Mouse (Mus musculus): ENCODE results near the gene Iqschfp. TPM values are rescaled to one million over a fixed set of nuclear protein-coding genes. Genes with fewer than 3 reads are reported as not detected.

Gene Iqschfp
- total RNA-seq, 2 experiments from 2014 or later, result 9.5 to 13.2 TPM

GRCm38 (mm10) chr3:68595316-68595925 lies 703.4 kb downstream of the Iqschfp start:
- DNase-seq (ENCODE audit: low spot score in 2 of 2), result no peak

GRCm38 (mm10) chr3:68596938-68597337 lies 704.9 kb downstream of the Iqschfp start:
- no peak for DNase-seq (ENCODE audit: low spot score in 2 of 2)
- intact Hi-C loops (cut with DNase I), result no loop called here

More at GRCm38 (mm10) chr3:68595316-68595925, 703.4 kb downstream of the Iqschfp start:
- intact Hi-C loops (cut with DNase I), result no loop called here

GRCm38 (mm10) chr3:68602891-68603290 lies 710.9 kb downstream of the Iqschfp start:
- intact Hi-C loops (cut with DNase I), result no loop called here
- DNase-seq (ENCODE audit: low spot score in 2 of 2), result no peak

- intact Hi-C loops (cut with DNase I), result no loop called here
- DNase-seq (ENCODE audit: low spot score in 2 of 2), result no peak
Observed at GRCm38 (mm10) chr3:68604467-68604866, 712.4 kb downstream of the Iqschfp start.

GRCm38 (mm10) chr3:68604962-68605361 lies 712.9 kb downstream of the Iqschfp start:
- DNase-seq (ENCODE audit: low spot score in 2 of 2), result no peak
- intact Hi-C loops (cut with DNase I), result loop anchor here (5.0 kb wide), 1 partner anchor 72 kb away; no protein-coding TSS in a partner anchor

GRCm38 (mm10) chr3:68605942-68606603 lies 714.0 kb downstream of the Iqschfp start:
- DNase-seq (ENCODE audit: low spot score in 2 of 2), result no peak
- intact Hi-C loops (cut with DNase I), result loop anchor here (5.0 kb wide), 1 partner anchor 71 kb away; no protein-coding TSS in a partner anchor

GRCm38 (mm10) chr3:68606730-68607129 lies 714.7 kb downstream of the Iqschfp start:
- intact Hi-C loops (cut with DNase I), result loop anchor here (5.0 kb wide), 1 partner anchor 71 kb away; no protein-coding TSS in a partner anchor
- DNase-seq (ENCODE audit: low spot score in 2 of 2), result peak in 1 of 2 experiments; percentile 72

GRCm38 (mm10) chr3:68607336-68607735 lies 715.3 kb downstream of the Iqschfp start:
- intact Hi-C loops (cut with DNase I), result loop anchor here (5.0 kb wide), 1 partner anchor 70 kb away; no protein-coding TSS in a partner anchor

GRCm38 (mm10) chr3:68608848-68609497 lies 716.9 kb downstream of the Iqschfp start:
- intact Hi-C loops (cut with DNase I), result loop anchor here (2.0 to 5.0 kb wide), 2 partner anchors 32 to 68 kb away; no protein-coding TSS in a partner anchor
- peak; percentile 89 to 91 for DNase-seq (ENCODE audit: low spot score in 2 of 2)

More at GRCm38 (mm10) chr3:68607336-68607735, 715.3 kb downstream of the Iqschfp start:
- no peak for DNase-seq (ENCODE audit: low spot score in 2 of 2)

- no peak for DNase-seq (ENCODE audit: low spot score in 2 of 2)
- intact Hi-C loops (cut with DNase I), result no loop called here
Observed at GRCm38 (mm10) chr3:68610011-68610410, 718.0 kb downstream of the Iqschfp start.

- intact Hi-C loops (cut with DNase I), result no loop called here
Observed at GRCm38 (mm10) chr3:68610598-68611261, 718.7 kb downstream of the Iqschfp start.

GRCm38 (mm10) chr3:68615042-68615810 lies 723.2 kb downstream of the Iqschfp start:
- intact Hi-C loops (cut with DNase I), result loop anchor here (2.0 kb wide), 1 partner anchor 98 kb away; no protein-coding TSS in a partner anchor
- no peak for DNase-seq (ENCODE audit: low spot score in 2 of 2)

More at GRCm38 (mm10) chr3:68610598-68611261, 718.7 kb downstream of the Iqschfp start:
- no peak for DNase-seq (ENCODE audit: low spot score in 2 of 2)

- peak in 1 of 2 experiments; percentile 3 for DNase-seq (ENCODE audit: low spot score in 2 of 2)
- intact Hi-C loops (cut with DNase I), result no loop called here
Observed at GRCm38 (mm10) chr3:68616363-68616762, 724.3 kb downstream of the Iqschfp start.

- intact Hi-C loops (cut with DNase I), result no loop called here
- no peak for DNase-seq (ENCODE audit: low spot score in 2 of 2)
Observed at GRCm38 (mm10) chr3:68617708-68618107, 725.7 kb downstream of the Iqschfp start.

- DNase-seq (ENCODE audit: low spot score in 2 of 2), result no peak
- intact Hi-C loops (cut with DNase I), result no loop called here
Observed at GRCm38 (mm10) chr3:68619097-68619496, 727.1 kb downstream of the Iqschfp start.

GRCm38 (mm10) chr3:68621971-68622370 lies 729.9 kb downstream of the Iqschfp start:
- no peak for DNase-seq (ENCODE audit: low spot score in 2 of 2)
- intact Hi-C loops (cut with DNase I), result no loop called here

- no peak for DNase-seq (ENCODE audit: low spot score in 2 of 2)
- intact Hi-C loops (cut with DNase I), result no loop called here
Observed at GRCm38 (mm10) chr3:68623036-68623435, 731.0 kb downstream of the Iqschfp start.

- DNase-seq (ENCODE audit: low spot score in 2 of 2), result no peak
- intact Hi-C loops (cut with DNase I), result no loop called here
Observed at GRCm38 (mm10) chr3:68624471-68624870, 732.4 kb downstream of the Iqschfp start.

- intact Hi-C loops (cut with DNase I), result no loop called here
- DNase-seq (ENCODE audit: low spot score in 2 of 2), result no peak
Observed at GRCm38 (mm10) chr3:68630261-68630660, 738.2 kb downstream of the Iqschfp start.
